Comparison of ENCODE assay signal across 3 mouse cellular contexts in genomic region chr10:96289005-96289404, GRCm38 (mm10).
DNase-seq lines count a peak whose midpoint lies in the region.

No protein-coding gene starts in this region.

- peak; percentile 74 for DNase-seq in heart, adult 11 months
- peak; percentile 76 for DNase-seq in retina, postnatal 1 day
- DNase-seq in retina, postnatal 7 days (ENCODE audit: low read depth, low spot score) = peak; percentile 59
